ENCODE assay signal across 7 mouse cellular contexts in the genomic region with DNA sequence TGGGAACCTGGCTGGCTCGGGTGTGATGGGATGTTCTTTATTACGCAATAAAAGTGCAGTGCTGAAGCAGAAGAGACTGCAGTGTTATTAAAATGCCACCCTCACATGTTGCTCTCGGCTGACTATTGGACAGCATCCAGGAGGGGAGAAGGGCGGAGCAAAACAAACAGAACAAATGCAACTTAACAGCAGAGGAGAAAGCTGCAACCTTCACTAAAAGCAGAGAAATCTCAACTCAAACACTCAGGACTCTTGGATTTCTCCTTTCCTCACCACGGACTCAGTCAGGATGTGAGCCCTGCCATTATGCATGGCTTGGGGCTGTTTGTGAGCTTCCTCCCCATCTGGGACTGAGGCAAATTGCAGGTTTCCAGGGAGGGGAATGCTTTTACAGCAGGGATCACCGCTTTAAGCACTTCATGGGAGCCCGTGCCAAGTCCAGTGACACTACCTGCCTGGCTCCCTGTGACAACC.
A peak's percentile ranks its signal among the peaks of the same experiment; 100 is the strongest.
DNase-seq lines count a peak whose midpoint lies in the region; ATAC-seq and TF ChIP-seq lines count a peak whose summit lies in the region.

No protein-coding gene starts in this region.

- no peak for TF ChIP-seq CTCF in midbrain, postnatal 0 days (IDR thresholded peaks at IDR 0.05)
- no peak for TF ChIP-seq CTCF in kidney, postnatal 0 days (IDR thresholded peaks at IDR 0.05; ENCODE audit: low read depth)

- no peaks in the 10 kb centered on the region for H3K36me3 ChIP-seq in midbrain, postnatal 0 days (ENCODE audit: insufficient read depth, low read length)
- H3K36me3 ChIP-seq in midbrain, embryonic 10.5 days, result no peaks in the 10 kb centered on the region
- no peaks in the 10 kb centered on the region for H3K36me3 ChIP-seq in forebrain, embryonic 15.5 days
- H3K36me3 ChIP-seq in kidney, postnatal 0 days (ENCODE audit: insufficient read depth, low read length), result no peaks in the 10 kb centered on the region
- no peaks in the 10 kb centered on the region for H3K36me3 ChIP-seq in neural tube, embryonic 15.5 days

- H3K27me3 ChIP-seq in midbrain, postnatal 0 days (ENCODE audit: insufficient read depth, low read length), result no peaks in the 10 kb centered on the region
- no peaks in the 10 kb centered on the region for H3K27me3 ChIP-seq in midbrain, embryonic 10.5 days (ENCODE audit: low read depth, poor library complexity, severe bottlenecking)
- no peaks in the 10 kb centered on the region for H3K27me3 ChIP-seq in forebrain, embryonic 15.5 days
- H3K27me3 ChIP-seq in kidney, postnatal 0 days (ENCODE audit: insufficient read depth, low read length), result no peaks in the 10 kb centered on the region
- no peaks in the 10 kb centered on the region for H3K27me3 ChIP-seq in neural tube, embryonic 15.5 days (replicated peaks)

- H3K4me2 ChIP-seq in midbrain, postnatal 0 days (ENCODE audit: low read depth, low read length, poor library complexity, severe bottlenecking), result 0 out of 2 replicates have a peak overlapping the region, but pooled peaks have one; percentile 15
- H3K4me2 ChIP-seq in forebrain, embryonic 15.5 days (replicated peaks), result no peak overlapping the region
- H3K4me2 ChIP-seq in kidney, postnatal 0 days (ENCODE audit: low read length), result peak overlapping the region; percentile 42
- H3K4me2 ChIP-seq in neural tube, embryonic 15.5 days, result peak overlapping the region; percentile 52

- ATAC-seq in midbrain, postnatal 0 days (ENCODE audit: low FRiP score), result no peak
- peak; percentile 61; the same call in 1 of the 2 replicates for ATAC-seq in forebrain, embryonic 15.5 days (replicated peaks)
- no peak for ATAC-seq in kidney, postnatal 0 days (replicated peaks; ENCODE audit: low FRiP score, low read depth)
- ATAC-seq in neural tube, embryonic 15.5 days (ENCODE audit: low FRiP score), result peak; percentile 68; the same call in 1 of the 2 replicates

- H3K4me1 ChIP-seq in midbrain, postnatal 0 days (ENCODE audit: insufficient read depth, low read length), result 0 out of 2 replicates have a peak, but pooled peaks cover 2% of the 10 kb centered on the region
- no peaks in the 10 kb centered on the region for H3K4me1 ChIP-seq in midbrain, embryonic 10.5 days
- peaks cover 12% of the 10 kb centered on the region for H3K4me1 ChIP-seq in forebrain, embryonic 15.5 days
- 0 out of 2 replicates have a peak, but pooled peaks cover 4% of the 10 kb centered on the region for H3K4me1 ChIP-seq in kidney, postnatal 0 days (replicated peaks; ENCODE audit: insufficient read depth, low read length)
- H3K4me1 ChIP-seq in neural tube, embryonic 15.5 days, result peaks cover 11% of the 10 kb centered on the region

- no peaks in the 10 kb centered on the region for H3K9me3 ChIP-seq in midbrain, postnatal 0 days (ENCODE audit: low read length)
- H3K9me3 ChIP-seq in midbrain, embryonic 10.5 days (replicated peaks), result no peaks in the 10 kb centered on the region
- H3K9me3 ChIP-seq in forebrain, embryonic 15.5 days, result no peaks in the 10 kb centered on the region
- no peaks in the 10 kb centered on the region for H3K9me3 ChIP-seq in kidney, postnatal 0 days (replicated peaks; ENCODE audit: low read length)
- H3K9me3 ChIP-seq in neural tube, embryonic 15.5 days (replicated peaks), result no peaks in the 10 kb centered on the region

- H3K9ac ChIP-seq in midbrain, postnatal 0 days (replicated peaks; ENCODE audit: low read length, poor library complexity, severe bottlenecking), result 0 out of 2 replicates have a peak overlapping the region, but pooled peaks have one; percentile 3
- no peak overlapping the region for H3K9ac ChIP-seq in forebrain, embryonic 15.5 days (replicated peaks)
- no peak overlapping the region for H3K9ac ChIP-seq in kidney, postnatal 0 days (ENCODE audit: low read depth, low read length)
- no peak overlapping the region for H3K9ac ChIP-seq in neural tube, embryonic 15.5 days (replicated peaks)

- no peak overlapping the region for H3K4me3 ChIP-seq in midbrain, postnatal 0 days (ENCODE audit: low read depth, low read length)
- H3K4me3 ChIP-seq in midbrain, embryonic 10.5 days, result no peak overlapping the region
- H3K4me3 ChIP-seq in forebrain, embryonic 15.5 days, result no peak overlapping the region
- H3K4me3 ChIP-seq in kidney, postnatal 0 days (replicated peaks; ENCODE audit: low read depth, low read length), result no peak overlapping the region
- H3K4me3 ChIP-seq in neural tube, embryonic 15.5 days (replicated peaks), result peak overlapping the region; percentile 18; the same call in 1 of the 2 replicates

- peak; percentile 23 for DNase-seq in midbrain, postnatal 0 days (ENCODE audit: low spot score)
- DNase-seq in midbrain, embryonic 10.5 days (ENCODE audit: low spot score), result no peak
- DNase-seq in cerebellum, adult 8-10 months, result peak; percentile 20
- DNase-seq in kidney, postnatal 0 days (ENCODE audit: low spot score), result peak; percentile 18
- no peak for DNase-seq in yolk sac, embryonic 10.5 days (ENCODE audit: low spot score)

- WGBS in midbrain, postnatal 0 days, result 48% methylated on average over 7 of the region's 7 CpGs
- WGBS in midbrain, embryonic 10.5 days, result 72% methylated on average over 7 of the region's 7 CpGs
- 32% methylated on average over 7 of the region's 7 CpGs for WGBS in forebrain, embryonic 15.5 days
- WGBS in kidney, postnatal 0 days, result 14% methylated on average over 7 of the region's 7 CpGs
- WGBS in neural tube, embryonic 15.5 days, result 18% methylated on average over 7 of the region's 7 CpGs

- H3K27ac ChIP-seq in midbrain, postnatal 0 days (ENCODE audit: low read depth, low read length), result no peak overlapping the region
- H3K27ac ChIP-seq in midbrain, embryonic 10.5 days (replicated peaks), result no peak overlapping the region
- no peak overlapping the region for H3K27ac ChIP-seq in forebrain, embryonic 15.5 days (replicated peaks)
- no peak overlapping the region for H3K27ac ChIP-seq in kidney, postnatal 0 days
- 0 out of 2 replicates have a peak overlapping the region, but pooled peaks have one; percentile 29 for H3K27ac ChIP-seq in neural tube, embryonic 15.5 days (replicated peaks)

Comparison
In these comparisons a context has a peak if more than half of its experiments do, and no peak if none do; other contexts are left out.
1. DNase-seq: peak in midbrain, postnatal 0 days (single experiment), cerebellum, adult 8-10 months (single experiment) and kidney, postnatal 0 days (single experiment); none in midbrain, embryonic 10.5 days (single experiment) and yolk sac, embryonic 10.5 days (single experiment).
2. ATAC-seq: peak in forebrain, embryonic 15.5 days (single experiment) and neural tube, embryonic 15.5 days (single experiment); none in midbrain, postnatal 0 days (single experiment) and kidney, postnatal 0 days (single experiment).